Mouse (Mus musculus) kidney, postnatal 0 days (tissue): ENCODE measurements at regions not wholly inside any gene's neighbourhood (a gene's known extent, or its start where the extent isn't known, plus 50 kb on each side); places are given as distances from the start of the nearest gene placed in this dataset.
A peak's percentile ranks its signal among the peaks of the same experiment; 100 is the strongest.

Source experiments
- ATAC-seq: fragments of 200-750 bp; cut with Nextera tagmentation; replicated peaks from 2 replicates; pipeline ENCODE4 v1.8.0; 2017; ENCODE audit warnings: low read depth, moderate number of reproducible peaks, moderate TSS enrichment, moderate library complexity; ENCODE audit not compliant: low FRiP score
- DNase-seq: peaks from one replicate; pipeline ENCODE4 v3.0.0-alpha.2; 2016; ENCODE audit warnings: low spot score
- H3K27ac ChIP-seq: fragments of 300-500 bp; sonication (generic); 2 replicates; pipeline ENCODE4 v1.5.1; 2014; ENCODE audit warnings: mild to moderate bottlenecking
- H3K27me3 ChIP-seq: fragments of 300-500 bp; sonication (generic); 2 replicates; pipeline ENCODE4 v1.6.1; 2014; ENCODE audit warnings: low read length, mixed read lengths; ENCODE audit not compliant: insufficient read depth
- H3K36me3 ChIP-seq: fragments of 300-500 bp; sonication (generic); 2 replicates; pipeline ENCODE4 v1.6.1; 2014; ENCODE audit warnings: low read length, mixed read lengths; ENCODE audit not compliant: insufficient read depth
- H3K4me1 ChIP-seq: fragments of 300-500 bp; sonication (generic); replicated peaks from 2 replicates; pipeline ENCODE4 v1.6.1; 2014; ENCODE audit warnings: antibody characterized with exemption, low read length, mixed read lengths; ENCODE audit not compliant: insufficient read depth
- H3K4me2 ChIP-seq: fragments of 300-500 bp; sonication (generic); 2 replicates; pipeline ENCODE4 v1.6.1; 2014; ENCODE audit warnings: mild to moderate bottlenecking, low read length, moderate library complexity, mixed read lengths
- H3K4me3 ChIP-seq: fragments of 300-500 bp; sonication (generic); replicated peaks from 2 replicates; pipeline ENCODE4 v1.5.1; 2014; ENCODE audit warnings: low read depth, low read length
- H3K9ac ChIP-seq: fragments of 300-500 bp; sonication (generic); 2 replicates; pipeline ENCODE4 v1.6.1; 2014; ENCODE audit warnings: low read depth, low read length
- H3K9me3 ChIP-seq: fragments of 300-500 bp; sonication (generic); replicated peaks from 2 replicates; pipeline ENCODE4 v1.6.1; 2016; ENCODE audit warnings: low read length, inconsistent platforms, mixed read lengths
- CTCF ChIP-seq: IDR thresholded peaks from 2 replicates; pipeline ENCODE4 v1.5.1; 2016; ENCODE audit warnings: antibody characterized with exemption, low read depth, mild to moderate bottlenecking, moderate library complexity
- WGBS: fragments of 180-500 bp; shearing (Covaris S2); extraction: QIAGEN DNeasy Blood & Tissue Kit; methylation state at CpG from one replicate; pipeline ENCODE4 v1.1.7; 2014; 5-methylcytosine and 5-hydroxymethylcytosine counted together

DNA sequence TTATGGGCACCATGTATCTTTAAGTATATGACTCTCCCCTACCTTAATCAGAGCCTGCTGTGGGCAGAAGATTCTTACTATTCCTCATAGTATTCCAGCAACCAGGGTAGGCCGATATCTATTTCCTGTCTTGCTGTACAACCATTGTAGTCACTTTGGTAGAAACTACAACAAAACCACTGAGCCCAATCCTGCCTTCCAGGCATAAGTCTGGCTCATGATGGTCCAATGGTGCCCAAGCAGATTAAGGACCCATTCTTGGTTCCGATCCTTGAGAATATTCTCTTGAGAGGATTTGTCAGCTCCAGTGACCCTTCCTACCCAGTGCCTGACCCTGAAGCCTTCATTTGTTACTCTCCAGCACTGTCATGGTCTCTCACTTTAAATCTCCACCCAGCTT, 102.9 kb upstream of the Mylip start:
- no peak overlapping the region for H3K9ac ChIP-seq
- H3K4me1 ChIP-seq = no peaks in the 10 kb centered on the region
- 98% methylated on average over 2 of the region's 2 CpGs for WGBS
- H3K9me3 ChIP-seq = no peaks in the 10 kb centered on the region
- ATAC-seq (no peak), DNase-seq (no peak)
- no peak overlapping the region for H3K27ac ChIP-seq
- H3K27me3 ChIP-seq = no peaks in the 10 kb centered on the region
- no peaks in the 10 kb centered on the region for H3K36me3 ChIP-seq
- no peak for TF ChIP-seq CTCF
- no peak overlapping the region for H3K4me3 ChIP-seq
- no peak overlapping the region for H3K4me2 ChIP-seq

DNA sequence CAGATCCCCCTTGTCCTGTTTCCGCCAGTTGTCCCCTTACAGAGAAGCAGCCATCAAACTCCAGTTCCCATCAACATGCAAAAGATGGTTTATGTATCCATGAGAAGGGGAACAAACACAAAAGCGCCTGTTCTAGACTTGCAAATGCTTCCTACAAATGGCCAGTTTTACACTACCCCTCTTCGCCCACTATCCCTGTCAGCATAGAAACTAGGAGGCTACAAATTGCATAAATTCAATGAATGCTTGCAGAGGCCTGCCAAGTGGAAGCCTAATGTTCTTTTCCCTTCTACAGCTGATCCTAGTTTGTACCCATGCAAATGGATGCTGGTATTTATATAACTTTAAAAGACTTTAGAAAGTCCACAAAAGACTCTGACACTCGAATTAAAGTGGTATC, 102.3 kb upstream of the Mylip start:
- H3K36me3 ChIP-seq = no peaks in the 10 kb centered on the region
- H3K27me3 ChIP-seq = no peaks in the 10 kb centered on the region
- 92% methylated on average over 4 of the region's 4 CpGs for WGBS
- no peak overlapping the region for H3K27ac ChIP-seq
- no peaks in the 10 kb centered on the region for H3K4me1 ChIP-seq
- ATAC-seq (no peak), DNase-seq (no peak)
- H3K9me3 ChIP-seq = no peaks in the 10 kb centered on the region
- H3K4me2 ChIP-seq = no peak overlapping the region
- no peak for TF ChIP-seq CTCF
- H3K9ac ChIP-seq = no peak overlapping the region
- H3K4me3 ChIP-seq = no peak overlapping the region

DNA sequence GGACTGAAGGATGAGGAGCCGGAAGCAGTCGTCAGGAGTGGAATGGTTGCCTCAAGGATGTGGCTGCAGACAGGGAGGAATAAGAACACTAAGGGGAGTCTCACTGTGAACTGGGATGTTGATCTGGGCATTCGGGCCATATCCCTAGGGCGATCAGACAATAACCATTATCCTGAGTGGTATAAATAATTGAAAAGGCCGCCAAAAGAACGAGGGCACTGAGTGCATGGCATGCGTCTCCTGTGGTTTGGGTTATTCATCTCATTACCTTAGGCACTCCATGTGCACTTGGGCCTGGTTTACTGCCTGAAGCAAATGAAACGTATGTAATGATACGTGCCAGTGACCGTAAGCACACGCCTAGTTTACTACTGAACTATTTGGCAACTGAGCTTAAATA, 99.6 kb upstream of the Mylip start:
- 93% methylated on average over 11 of the region's 11 CpGs for WGBS
- DNase-seq (no peak), ATAC-seq (no peak)
- Histone ChIP-seq H3K9ac (no peak overlapping the region), H3K27ac (no peak overlapping the region), H3K4me3 (no peak overlapping the region), H3K9me3 (no peaks in the 10 kb centered on the region), H3K4me1 (no peaks in the 10 kb centered on the region), H3K27me3 (no peaks in the 10 kb centered on the region), H3K36me3 (no peaks in the 10 kb centered on the region), H3K4me2 (no peak overlapping the region)
- no peak for TF ChIP-seq CTCF

- Histone ChIP-seq H3K4me2 (no peak overlapping the region), H3K27ac (no peak overlapping the region), H3K4me3 (no peak overlapping the region), H3K9ac (no peak overlapping the region), H3K4me1 (no peaks in the 10 kb centered on the region), H3K36me3 (no peaks in the 10 kb centered on the region), H3K27me3 (no peaks in the 10 kb centered on the region), H3K9me3 (no peaks in the 10 kb centered on the region)
- DNase-seq (no peak), ATAC-seq (no peak)
- 79% methylated on average over 10 of the region's 10 CpGs for WGBS
- no peak for TF ChIP-seq CTCF
Measured at GRCm38 (mm10) chr13:45294691-45295090, 94.9 kb upstream of the Mylip start.

DNA sequence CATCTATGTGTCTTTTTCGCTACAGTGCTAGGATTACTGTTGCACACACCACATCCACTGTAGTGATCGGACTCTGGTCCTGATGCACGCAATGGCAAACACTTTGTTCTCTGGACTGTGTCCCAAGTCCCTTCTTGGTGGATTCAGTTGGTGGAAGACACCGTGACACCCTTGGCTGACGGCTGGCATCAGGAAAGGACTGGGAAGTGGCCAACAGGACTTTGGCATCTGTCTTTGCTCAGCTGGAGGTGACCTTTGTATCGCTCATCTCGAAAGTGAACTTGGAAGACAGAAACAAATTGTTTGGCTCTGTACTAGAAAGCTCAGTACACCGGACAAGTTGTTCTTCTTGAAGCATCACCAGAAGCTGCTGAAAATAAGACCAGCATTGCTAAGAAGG, 88.9 kb upstream of the Mylip start:
- H3K4me1 ChIP-seq = no peaks in the 10 kb centered on the region

DNA sequence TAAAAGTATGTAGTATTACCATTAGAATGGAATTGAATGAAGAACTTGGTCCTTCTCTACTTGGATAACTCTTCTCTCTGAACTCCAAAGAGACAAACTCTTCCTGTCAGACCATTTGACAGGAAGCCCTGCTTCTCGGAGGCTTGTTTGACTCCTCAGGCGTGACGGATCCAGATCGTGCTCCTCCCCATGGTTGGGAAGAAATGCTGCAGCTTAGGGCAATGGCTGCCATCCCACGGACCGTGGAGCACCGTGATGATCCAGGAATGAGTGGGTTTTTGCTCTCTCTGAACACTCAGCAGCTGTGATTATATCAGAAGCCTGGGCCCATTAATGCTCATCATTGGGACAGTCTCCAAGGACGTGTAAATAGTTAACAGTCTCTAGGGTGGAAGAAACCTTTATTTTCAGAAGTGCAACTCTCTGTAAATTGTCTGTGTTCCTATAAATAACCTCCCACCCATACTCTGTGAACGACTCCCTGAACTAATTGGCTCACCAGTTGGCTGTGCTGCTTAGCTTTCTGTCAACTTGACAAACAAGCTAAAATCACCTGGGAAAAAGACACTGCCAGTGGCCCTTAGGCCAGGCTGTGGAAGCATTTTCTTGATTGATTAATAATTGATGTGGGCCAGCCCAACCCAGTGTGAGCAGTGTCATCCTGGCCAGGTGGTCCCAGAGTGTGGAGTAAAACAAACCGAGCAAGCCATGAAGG, 88.2 kb upstream of the Mylip start:
- ATAC-seq = no peak
- Histone ChIP-seq H3K4me3 (no peak overlapping the region), H3K27me3 (no peaks in the 10 kb centered on the region), H3K9ac (no peak overlapping the region), H3K4me2 (no peak overlapping the region), H3K4me1 (no peaks in the 10 kb centered on the region), H3K27ac (no peak overlapping the region), H3K36me3 (no peaks in the 10 kb centered on the region), H3K9me3 (no peaks in the 10 kb centered on the region)
- TF ChIP-seq CTCF = peak; percentile 17; the same call in 1 of the 2 replicates
- 51% methylated on average over 10 of the region's 10 CpGs for WGBS
- peak; percentile 33 for DNase-seq

More for the DNA sequence above, 88.9 kb upstream of the Mylip start:
- Histone ChIP-seq H3K4me2 (no peak overlapping the region), H3K9me3 (no peaks in the 10 kb centered on the region), H3K27ac (no peak overlapping the region), H3K27me3 (no peaks in the 10 kb centered on the region), H3K9ac (no peak overlapping the region), H3K36me3 (no peaks in the 10 kb centered on the region), H3K4me3 (no peak overlapping the region)
- ATAC-seq (peak; percentile 84), DNase-seq (peak; percentile 14)
- whole genome bisulfite sequencing = 87% methylated on average over 8 of the region's 8 CpGs
- no peak for TF ChIP-seq CTCF

- no peaks in the 10 kb centered on the region for H3K36me3 ChIP-seq
- DNase-seq (no peak), ATAC-seq (no peak)
- H3K9me3 ChIP-seq = no peaks in the 10 kb centered on the region
- no peak overlapping the region for H3K4me2 ChIP-seq
- H3K4me1 ChIP-seq = no peaks in the 10 kb centered on the region
- TF ChIP-seq CTCF = no peak
- H3K4me3 ChIP-seq = no peak overlapping the region
- 35% methylated on average over 6 of the region's 6 CpGs for WGBS
- no peaks in the 10 kb centered on the region for H3K27me3 ChIP-seq
- no peak overlapping the region for H3K27ac ChIP-seq
- no peak overlapping the region for H3K9ac ChIP-seq
Measured at GRCm38 (mm10) chr13:45302796-45303195, 86.7 kb upstream of the Mylip start.
